Mouse (Mus musculus) naive thymus-derived CD4-positive, alpha-beta T cell, adult 2 months (primary cell): ENCODE data around the gene Rabgef1.

Source experiments
- DNase-seq: peaks from one replicate; pipeline ENCODE4 v3.0.0-alpha.2; 2011; ENCODE audit warnings: low read depth

The Rabgef1 gene

GRCm38 (mm10) chr5:130171956-130172601, 481 bp downstream of the Rabgef1 start:
- DNase-seq, result peak; percentile 64

- DNase-seq, result no peak
Measured at GRCm38 (mm10) chr5:130173012-130173411, 1.4 kb downstream of the Rabgef1 start.

- no peak for DNase-seq
Measured at GRCm38 (mm10) chr5:130177871-130178270, 6.3 kb downstream of the Rabgef1 start.

GRCm38 (mm10) chr5:130180362-130180761, 8.8 kb downstream of the Rabgef1 start:
- no peak for DNase-seq

GRCm38 (mm10) chr5:130181740-130182540, 10.3 kb downstream of the Rabgef1 start:
- DNase-seq, result no peak

GRCm38 (mm10) chr5:130182541-130182821, 10.9 kb downstream of the Rabgef1 start:
- no peak for DNase-seq

- no peak for DNase-seq
Measured at GRCm38 (mm10) chr5:130184193-130184856, 12.7 kb downstream of the Rabgef1 start.

- DNase-seq, result no peak
Measured at GRCm38 (mm10) chr5:130185312-130185711, 13.7 kb downstream of the Rabgef1 start.

GRCm38 (mm10) chr5:130187383-130187782, 15.8 kb downstream of the Rabgef1 start:
- DNase-seq, result no peak

- no peak for DNase-seq
Measured at GRCm38 (mm10) chr5:130190909-130191308, 19.3 kb downstream of the Rabgef1 start.

GRCm38 (mm10) chr5:130191865-130192264, 20.3 kb downstream of the Rabgef1 start:
- no peak for DNase-seq

- no peak for DNase-seq
Measured at GRCm38 (mm10) chr5:130192356-130192944, 20.9 kb downstream of the Rabgef1 start.

- DNase-seq, result no peak
Measured at GRCm38 (mm10) chr5:130193760-130194159, 22.2 kb downstream of the Rabgef1 start.

- peak; percentile 16 for DNase-seq
Measured at GRCm38 (mm10) chr5:130196307-130196706, 24.7 kb downstream of the Rabgef1 start.

- no peak for DNase-seq
Measured at GRCm38 (mm10) chr5:130197454-130197853, 25.9 kb downstream of the Rabgef1 start.

GRCm38 (mm10) chr5:130197981-130198380, 26.4 kb downstream of the Rabgef1 start:
- DNase-seq, result no peak

GRCm38 (mm10) chr5:130200233-130201029, 28.8 kb downstream of the Rabgef1 start:
- no peak for DNase-seq

GRCm38 (mm10) chr5:130203948-130204347, 32.4 kb downstream of the Rabgef1 start:
- DNase-seq, result peak; percentile 43

GRCm38 (mm10) chr5:130204560-130204959, 33.0 kb downstream of the Rabgef1 start:
- DNase-seq, result peak; percentile 75

GRCm38 (mm10) chr5:130205441-130206023, 33.9 kb downstream of the Rabgef1 start:
- peak; percentile 12 for DNase-seq

GRCm38 (mm10) chr5:130207299-130207698, 35.7 kb downstream of the Rabgef1 start:
- DNase-seq, result no peak
